Mouse (Mus musculus) thymus, adult 2 months (tissue): ENCODE data around the gene Gm26897.

Experiments used
- CTCF ChIP-seq: fragments of 200-500 bp; IDR thresholded peaks from 2 replicates; pipeline ENCODE4 v1.5.1; 2012; ENCODE audit warnings: mild to moderate bottlenecking, control low read depth, low read length, moderate library complexity, borderline replicate concordance; ENCODE audit not compliant: control insufficient read depth, poor library complexity, insufficient read depth; ENCODE audit errors: extremely low read depth
- POLR2A ChIP-seq: fragments of 200-500 bp; IDR thresholded peaks from 2 replicates; pipeline ENCODE4 v1.6.1; 2012; ENCODE audit warnings: mild to moderate bottlenecking, low read length, control low read depth, moderate library complexity; ENCODE audit not compliant: control insufficient read depth, poor library complexity, insufficient read depth; ENCODE audit errors: extremely low read depth

DNA sequence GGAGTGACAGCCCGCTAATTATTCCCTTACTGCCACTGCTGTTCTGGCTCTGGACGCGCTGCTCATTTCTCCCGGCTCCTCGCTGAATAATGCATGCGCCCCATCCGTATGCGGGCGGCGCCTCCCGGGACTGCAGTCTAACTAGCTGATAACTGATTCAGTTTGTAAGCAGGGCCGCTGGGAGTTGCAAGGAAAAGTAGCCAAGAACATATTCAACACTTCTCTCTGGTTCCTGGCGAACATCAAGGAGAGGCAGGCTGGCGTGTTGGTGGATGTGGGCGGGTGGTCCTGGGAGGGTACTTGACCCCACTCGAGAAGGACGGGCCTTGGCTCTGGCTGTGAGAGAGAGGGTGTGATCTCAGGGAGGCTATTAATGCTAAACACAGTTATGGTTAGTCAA, 28.4 kb downstream of the Gm26897 start:
- TF ChIP-seq CTCF = no peak
- no peak for TF ChIP-seq POLR2A
